Mouse (Mus musculus): ENCODE measurements at regions not wholly inside any gene's neighbourhood (a gene's known extent, or its start where the extent isn't known, plus 50 kb on each side); places are given as distances from the start of the nearest gene placed in this dataset.
A peak's percentile ranks its signal among the peaks of the same experiment; 100 is the strongest.

GRCm38 (mm10) chr6:14632837-14633236 is 122.2 kb downstream of the Ppp1r3a start:
- Histone ChIP-seq H3K4me1 (replicated peaks; ENCODE audit: control insufficient read depth, insufficient read depth, low read length) (peaks cover 12% of the 10 kb centered on the region; the same call in 1 of the 2 replicates), H3K36me3 (ENCODE audit: control insufficient read depth, insufficient read depth, low read length) (no peaks in the 10 kb centered on the region), H3K4me3 (ENCODE audit: low read length) (no peak overlapping the region), H3K4me2 (ENCODE audit: low read depth, low read length) (no peak overlapping the region), H3K27me3 (ENCODE audit: control insufficient read depth, insufficient read depth, low read depth, low read length) (no peaks in the 10 kb centered on the region), H3K27ac (ENCODE audit: low read length) (no peak overlapping the region), H3K9me3 (ENCODE audit: control insufficient read depth, low read length) (no peaks in the 10 kb centered on the region), H3K9ac (ENCODE audit: low read length) (no peak overlapping the region)
- ATAC-seq (ENCODE audit: low read depth): no peak
- WGBS: 52% methylated on average over 4 of the region's 4 CpGs

- Histone ChIP-seq H3K9ac (ENCODE audit: low read length) (no peak overlapping the region), H3K4me3 (ENCODE audit: low read length) (no peak overlapping the region), H3K4me2 (ENCODE audit: low read depth, low read length) (no peak overlapping the region), H3K36me3 (ENCODE audit: control insufficient read depth, insufficient read depth, low read length) (no peaks in the 10 kb centered on the region), H3K9me3 (ENCODE audit: control insufficient read depth, low read length) (no peaks in the 10 kb centered on the region), H3K27ac (ENCODE audit: low read length) (peak overlapping the region; percentile 59), H3K27me3 (ENCODE audit: control insufficient read depth, insufficient read depth, low read depth, low read length) (no peaks in the 10 kb centered on the region), H3K4me1 (replicated peaks; ENCODE audit: control insufficient read depth, insufficient read depth, low read length) (peaks cover 12% of the 10 kb centered on the region; the same call in 1 of the 2 replicates)
- 15% methylated on average over 2 of the region's 2 CpGs for WGBS
- ATAC-seq (ENCODE audit: low read depth): peak; percentile 69
These were observed 123.2 kb downstream of the Ppp1r3a start for GRCm38 (mm10) chr6:14631719-14632445.

DNA sequence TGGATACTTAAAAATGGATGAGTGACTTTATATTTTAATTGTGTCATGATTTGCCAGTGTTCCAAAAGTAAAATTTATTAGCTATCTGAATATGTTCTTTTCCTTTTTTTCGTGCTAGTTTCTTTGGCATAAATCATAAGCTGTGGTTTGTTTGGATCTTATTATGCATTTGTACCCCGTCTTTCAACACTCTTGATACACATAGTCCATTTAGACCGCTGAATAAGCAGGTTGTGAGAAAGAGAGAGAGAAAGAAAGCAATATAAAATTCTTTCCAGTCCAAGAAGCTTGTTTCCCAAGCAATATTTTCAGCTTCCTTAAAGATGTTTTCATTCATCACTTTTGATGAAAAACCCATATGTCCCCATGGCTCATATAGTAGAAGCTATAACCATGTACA is 138.4 kb downstream of the Ppp1r3a start:
- no peak overlapping the region for H3K4me3 ChIP-seq (ENCODE audit: low read length)
- H3K4me1 ChIP-seq (replicated peaks; ENCODE audit: control insufficient read depth, insufficient read depth, low read length): no peaks in the 10 kb centered on the region
- H3K9me3 ChIP-seq (ENCODE audit: control insufficient read depth, low read length): no peaks in the 10 kb centered on the region
- no peak for ATAC-seq (ENCODE audit: low read depth)
- no peak overlapping the region for H3K9ac ChIP-seq (ENCODE audit: low read length)
- 59% methylated on average over 3 of the region's 3 CpGs for WGBS
- H3K27ac ChIP-seq (ENCODE audit: low read length): no peak overlapping the region
- no peaks in the 10 kb centered on the region for H3K36me3 ChIP-seq (ENCODE audit: control insufficient read depth, insufficient read depth, low read length)
- no peaks in the 10 kb centered on the region for H3K27me3 ChIP-seq (ENCODE audit: control insufficient read depth, insufficient read depth, low read depth, low read length)
- no peak overlapping the region for H3K4me2 ChIP-seq (ENCODE audit: low read depth, low read length)

GRCm38 (mm10) chr6:14608076-14608475 is 147.0 kb downstream of the Ppp1r3a start:
- no peak for ATAC-seq (ENCODE audit: low read depth)
- Histone ChIP-seq H3K9me3 (ENCODE audit: control insufficient read depth, low read length) (no peaks in the 10 kb centered on the region), H3K4me1 (replicated peaks; ENCODE audit: control insufficient read depth, insufficient read depth, low read length) (no peaks in the 10 kb centered on the region)

GRCm38 (mm10) chr6:14600543-14601249 is 154.4 kb downstream of the Ppp1r3a start:
- 58% methylated on average over 13 of the region's 13 CpGs for WGBS
- H3K27ac ChIP-seq (ENCODE audit: low read length): no peak overlapping the region; the same call in 1 of the 2 replicates
- H3K27me3 ChIP-seq (ENCODE audit: control insufficient read depth, insufficient read depth, low read depth, low read length): no peaks in the 10 kb centered on the region
- H3K36me3 ChIP-seq (ENCODE audit: control insufficient read depth, insufficient read depth, low read length): no peaks in the 10 kb centered on the region
- ATAC-seq (ENCODE audit: low read depth): peak; percentile 57; the same call in 1 of the 2 replicates
- H3K4me3 ChIP-seq (ENCODE audit: low read length): no peak overlapping the region
- H3K9me3 ChIP-seq (ENCODE audit: control insufficient read depth, low read length): no peaks in the 10 kb centered on the region
- no peak overlapping the region for H3K9ac ChIP-seq (ENCODE audit: low read length)
- H3K4me2 ChIP-seq (ENCODE audit: low read depth, low read length): no peak overlapping the region
- no peaks in the 10 kb centered on the region; the same call in 1 of the 2 replicates for H3K4me1 ChIP-seq (replicated peaks; ENCODE audit: control insufficient read depth, insufficient read depth, low read length)

More at GRCm38 (mm10) chr6:14608076-14608475, 147.0 kb downstream of the Ppp1r3a start:
- Histone ChIP-seq H3K27ac (ENCODE audit: low read length) (no peak overlapping the region), H3K27me3 (ENCODE audit: control insufficient read depth, insufficient read depth, low read depth, low read length) (no peaks in the 10 kb centered on the region), H3K9ac (ENCODE audit: low read length) (no peak overlapping the region), H3K36me3 (ENCODE audit: control insufficient read depth, insufficient read depth, low read length) (no peaks in the 10 kb centered on the region), H3K4me3 (ENCODE audit: low read length) (no peak overlapping the region), H3K4me2 (ENCODE audit: low read depth, low read length) (no peak overlapping the region)

GRCm38 (mm10) chr6:14596880-14597466 is 158.1 kb downstream of the Ppp1r3a start:
- ATAC-seq (ENCODE audit: low read depth): no peak
- Histone ChIP-seq H3K27me3 (ENCODE audit: control insufficient read depth, insufficient read depth, low read depth, low read length) (no peaks in the 10 kb centered on the region), H3K9ac (ENCODE audit: low read length) (no peak overlapping the region), H3K9me3 (ENCODE audit: control insufficient read depth, low read length) (no peaks in the 10 kb centered on the region), H3K4me1 (replicated peaks; ENCODE audit: control insufficient read depth, insufficient read depth, low read length) (no peaks in the 10 kb centered on the region; the same call in 1 of the 2 replicates), H3K4me2 (ENCODE audit: low read depth, low read length) (no peak overlapping the region), H3K4me3 (ENCODE audit: low read length) (no peak overlapping the region), H3K27ac (ENCODE audit: low read length) (no peak overlapping the region), H3K36me3 (ENCODE audit: control insufficient read depth, insufficient read depth, low read length) (no peaks in the 10 kb centered on the region)
- WGBS: 52% methylated on average over 4 of the region's 4 CpGs

GRCm38 (mm10) chr6:14585827-14586226 is 169.2 kb downstream of the Ppp1r3a start:
- Histone ChIP-seq H3K36me3 (ENCODE audit: control insufficient read depth, insufficient read depth, low read length) (no peaks in the 10 kb centered on the region), H3K9me3 (ENCODE audit: control insufficient read depth, low read length) (no peaks in the 10 kb centered on the region), H3K4me2 (ENCODE audit: low read depth, low read length) (no peak overlapping the region), H3K9ac (ENCODE audit: low read length) (no peak overlapping the region), H3K4me1 (replicated peaks; ENCODE audit: control insufficient read depth, insufficient read depth, low read length) (no peaks in the 10 kb centered on the region), H3K27me3 (ENCODE audit: control insufficient read depth, insufficient read depth, low read depth, low read length) (no peaks in the 10 kb centered on the region), H3K27ac (ENCODE audit: low read length) (no peak overlapping the region), H3K4me3 (ENCODE audit: low read length) (no peak overlapping the region)
- peak; percentile 51; the same call in 1 of the 2 replicates for ATAC-seq (ENCODE audit: low read depth)
- 12% methylated on average over 1 of the region's 1 CpGs for whole genome bisulfite sequencing

GRCm38 (mm10) chr6:14583829-14584228 is 171.2 kb downstream of the Ppp1r3a start:
- no peak overlapping the region for H3K4me2 ChIP-seq (ENCODE audit: low read depth, low read length)
- ATAC-seq (ENCODE audit: low read depth): no peak
- H3K4me3 ChIP-seq (ENCODE audit: low read length): no peak overlapping the region
- WGBS: 47% methylated on average over 1 of the region's 1 CpGs
- no peaks in the 10 kb centered on the region for H3K9me3 ChIP-seq (ENCODE audit: control insufficient read depth, low read length)
- no peaks in the 10 kb centered on the region for H3K36me3 ChIP-seq (ENCODE audit: control insufficient read depth, insufficient read depth, low read length)
- no peak overlapping the region for H3K9ac ChIP-seq (ENCODE audit: low read length)
- H3K27ac ChIP-seq (ENCODE audit: low read length): no peak overlapping the region
- H3K27me3 ChIP-seq (ENCODE audit: control insufficient read depth, insufficient read depth, low read depth, low read length): no peaks in the 10 kb centered on the region
- no peaks in the 10 kb centered on the region for H3K4me1 ChIP-seq (replicated peaks; ENCODE audit: control insufficient read depth, insufficient read depth, low read length)

- Histone ChIP-seq H3K9ac (ENCODE audit: low read length) (no peak overlapping the region), H3K27me3 (ENCODE audit: control insufficient read depth, insufficient read depth, low read depth, low read length) (no peaks in the 10 kb centered on the region)
- no peak for ATAC-seq (ENCODE audit: low read depth)
These were observed 180.5 kb downstream of the Ppp1r3a start for GRCm38 (mm10) chr6:14574607-14575006.

More at GRCm38 (mm10) chr6:14574607-14575006, 180.5 kb downstream of the Ppp1r3a start:
- no peak overlapping the region for H3K4me3 ChIP-seq (ENCODE audit: low read length)
- 50% methylated on average over 3 of the region's 3 CpGs for WGBS
- H3K36me3 ChIP-seq (ENCODE audit: control insufficient read depth, insufficient read depth, low read length): no peaks in the 10 kb centered on the region
- no peaks in the 10 kb centered on the region for H3K4me1 ChIP-seq (replicated peaks; ENCODE audit: control insufficient read depth, insufficient read depth, low read length)
- H3K27ac ChIP-seq (ENCODE audit: low read length): no peak overlapping the region
- H3K9me3 ChIP-seq (ENCODE audit: control insufficient read depth, low read length): no peaks in the 10 kb centered on the region
- H3K4me2 ChIP-seq (ENCODE audit: low read depth, low read length): no peak overlapping the region
